Mouse (Mus musculus) heart, embryonic 15.5 days (tissue): Measurements from ENCODE around the gene Dact2. TPM values are rescaled to one million over a fixed set of nuclear protein-coding genes. Genes with fewer than 3 reads are reported as not detected.

Experiments
- ATAC-seq: fragments of 200-750 bp; cut with Nextera tagmentation; replicated peaks from 2 replicates; pipeline ENCODE4 v1.8.0; 2017; ENCODE audit warnings: low read depth, moderate TSS enrichment; ENCODE audit not compliant: insufficient number of reproducible peaks, insufficient read depth, low FRiP score
- H3K27ac ChIP-seq: fragments of 300-500 bp; sonication (generic); 2 replicates; pipeline ENCODE4 v1.5.1; 2015; ENCODE audit warnings: mild to moderate bottlenecking, inconsistent platforms
- H3K27me3 ChIP-seq: fragments of 300-500 bp; sonication (generic); 2 replicates; pipeline ENCODE4 v1.6.1; 2015; ENCODE audit warnings: inconsistent platforms
- H3K36me3 ChIP-seq: fragments of 300-500 bp; sonication (generic); 2 replicates; pipeline ENCODE4 v1.6.1; 2015; ENCODE audit warnings: mild to moderate bottlenecking, inconsistent platforms
- H3K4me1 ChIP-seq: fragments of 300-500 bp; sonication (generic); replicated peaks from 2 replicates; pipeline ENCODE4 v1.6.1; 2015; ENCODE audit warnings: inconsistent platforms
- H3K4me2 ChIP-seq: fragments of 300-500 bp; sonication (generic); 2 replicates; pipeline ENCODE4 v1.6.1; 2015; ENCODE audit warnings: inconsistent platforms, mild to moderate bottlenecking, moderate library complexity
- H3K4me3 ChIP-seq: fragments of 300-500 bp; sonication (generic); 2 replicates; pipeline ENCODE4 v1.5.1; 2015; ENCODE audit warnings: mild to moderate bottlenecking, inconsistent platforms
- H3K9ac ChIP-seq: fragments of 300-500 bp; sonication (generic); 2 replicates; pipeline ENCODE4 v1.6.1; 2015; ENCODE audit warnings: mild to moderate bottlenecking, inconsistent platforms
- H3K9me3 ChIP-seq: fragments of 300-500 bp; sonication (generic); replicated peaks from 2 replicates; pipeline ENCODE4 v1.6.1; 2016; ENCODE audit warnings: inconsistent platforms
- WGBS: fragments of 180-500 bp; shearing (Covaris S2); methylation state at CpG from one replicate; pipeline ENCODE4 v1.1.7; 2015; ENCODE audit warnings: mixed read lengths; 5-methylcytosine and 5-hydroxymethylcytosine counted together
- polyA plus RNA-seq: library from polyadenylated mRNA; unstranded; fragments of >200 nt; fragmentation: Nextera tagmentation; extraction: Ambion mirVana; gene quantifications from 2 replicates; pipeline ENCODE4 v1.2.1, GENCODE M21; 2015

Dact2 gene
- polyA plus RNA-seq, 1 experiment from 2014 or later: 1.5 TPM

GRCm38 (mm10) chr17:14173459-14173858, 30.6 kb downstream of the Dact2 start:
- peak; percentile 63 for ATAC-seq
- Histone ChIP-seq H3K4me2 (no peak overlapping the region), H3K4me1 (peaks cover 28% of the 10 kb centered on the region), H3K27ac (0 out of 2 replicates have a peak overlapping the region, but pooled peaks have one; percentile 53), H3K9me3 (no peaks in the 10 kb centered on the region), H3K4me3 (no peak overlapping the region), H3K36me3 (no peaks in the 10 kb centered on the region), H3K27me3 (peaks cover 19% of the 10 kb centered on the region), H3K9ac (no peak overlapping the region)
- WGBS: 6% methylated on average over 1 of the region's 1 CpGs

- Histone ChIP-seq H3K4me1 (peaks cover 28% of the 10 kb centered on the region), H3K27ac (0 out of 2 replicates have a peak overlapping the region, but pooled peaks have one; percentile 53), H3K9ac (no peak overlapping the region), H3K9me3 (no peaks in the 10 kb centered on the region), H3K36me3 (no peaks in the 10 kb centered on the region), H3K27me3 (peaks cover 16% of the 10 kb centered on the region), H3K4me3 (no peak overlapping the region), H3K4me2 (no peak overlapping the region)
- ATAC-seq: no peak
Observed at GRCm38 (mm10) chr17:14172731-14173130, 31.4 kb downstream of the Dact2 start.

GRCm38 (mm10) chr17:14172184-14172583, 31.9 kb downstream of the Dact2 start:
- Histone ChIP-seq H3K27ac (no peak overlapping the region), H3K4me3 (no peak overlapping the region), H3K4me1 (peaks cover 33% of the 10 kb centered on the region), H3K4me2 (no peak overlapping the region), H3K36me3 (no peaks in the 10 kb centered on the region), H3K27me3 (peaks cover 16% of the 10 kb centered on the region), H3K9me3 (no peaks in the 10 kb centered on the region), H3K9ac (no peak overlapping the region)
- no peak for ATAC-seq
- 49% methylated on average over 3 of the region's 3 CpGs for WGBS

- Histone ChIP-seq H3K27me3 (peaks cover 18% of the 10 kb centered on the region), H3K4me2 (no peak overlapping the region), H3K27ac (no peak overlapping the region), H3K4me3 (no peak overlapping the region), H3K9me3 (no peaks in the 10 kb centered on the region), H3K9ac (no peak overlapping the region), H3K36me3 (no peaks in the 10 kb centered on the region), H3K4me1 (peaks cover 42% of the 10 kb centered on the region)
- ATAC-seq: no peak
- WGBS: 81% methylated on average over 5 of the region's 5 CpGs
Observed at GRCm38 (mm10) chr17:14170961-14171479, 33.1 kb downstream of the Dact2 start.

GRCm38 (mm10) chr17:14169431-14169830, 34.7 kb downstream of the Dact2 start:
- no peak overlapping the region for H3K27ac ChIP-seq
- H3K27me3 ChIP-seq: peaks cover 18% of the 10 kb centered on the region
- peaks cover 54% of the 10 kb centered on the region for H3K4me1 ChIP-seq
- H3K9ac ChIP-seq: no peak overlapping the region
- H3K4me3 ChIP-seq: no peak overlapping the region
- no peaks in the 10 kb centered on the region for H3K36me3 ChIP-seq
- ATAC-seq: no peak
- no peak overlapping the region for H3K4me2 ChIP-seq
- no peaks in the 10 kb centered on the region for H3K9me3 ChIP-seq
- WGBS: 64% methylated on average over 11 of the region's 11 CpGs

GRCm38 (mm10) chr17:14167594-14167993, 36.5 kb downstream of the Dact2 start:
- Histone ChIP-seq H3K27me3 (peaks cover 26% of the 10 kb centered on the region), H3K4me1 (peaks cover 44% of the 10 kb centered on the region), H3K27ac (no peak overlapping the region), H3K36me3 (no peaks in the 10 kb centered on the region), H3K9me3 (no peaks in the 10 kb centered on the region), H3K9ac (no peak overlapping the region), H3K4me2 (no peak overlapping the region), H3K4me3 (no peak overlapping the region)
- no peak for ATAC-seq
- 50% methylated on average over 5 of the region's 5 CpGs for WGBS

- no peak for ATAC-seq
- WGBS: 61% methylated on average over 6 of the region's 6 CpGs
- no peak overlapping the region for H3K27ac ChIP-seq
- H3K9ac ChIP-seq: no peak overlapping the region
- no peaks in the 10 kb centered on the region for H3K36me3 ChIP-seq
- H3K9me3 ChIP-seq: no peaks in the 10 kb centered on the region
- peaks cover 29% of the 10 kb centered on the region for H3K27me3 ChIP-seq
- H3K4me2 ChIP-seq: no peak overlapping the region
- no peak overlapping the region for H3K4me3 ChIP-seq
- peaks cover 37% of the 10 kb centered on the region for H3K4me1 ChIP-seq
Observed at GRCm38 (mm10) chr17:14166746-14167432, 37.2 kb downstream of the Dact2 start.

GRCm38 (mm10) chr17:14165934-14166610, 38.0 kb downstream of the Dact2 start:
- Histone ChIP-seq H3K4me3 (no peak overlapping the region), H3K27me3 (peaks cover 29% of the 10 kb centered on the region), H3K4me2 (peak overlapping the region; percentile 37), H3K4me1 (peaks cover 36% of the 10 kb centered on the region), H3K9ac (no peak overlapping the region), H3K27ac (no peak overlapping the region), H3K9me3 (no peaks in the 10 kb centered on the region), H3K36me3 (no peaks in the 10 kb centered on the region)
- no peak for ATAC-seq
- 60% methylated on average over 9 of the region's 9 CpGs for WGBS

- Histone ChIP-seq H3K36me3 (no peaks in the 10 kb centered on the region), H3K27ac (no peak overlapping the region), H3K9me3 (no peaks in the 10 kb centered on the region), H3K4me3 (no peak overlapping the region), H3K9ac (no peak overlapping the region), H3K4me2 (peak overlapping the region; percentile 37), H3K27me3 (peaks cover 29% of the 10 kb centered on the region), H3K4me1 (peaks cover 36% of the 10 kb centered on the region)
- no peak for ATAC-seq
- 3% methylated on average over 10 of the region's 10 CpGs for WGBS
Observed at GRCm38 (mm10) chr17:14165332-14165876, 38.7 kb downstream of the Dact2 start.

- H3K4me3 ChIP-seq: no peak overlapping the region
- peaks cover 25% of the 10 kb centered on the region for H3K27me3 ChIP-seq
- H3K9ac ChIP-seq: no peak overlapping the region
- no peak overlapping the region for H3K27ac ChIP-seq
- H3K4me2 ChIP-seq: no peak overlapping the region
- no peaks in the 10 kb centered on the region for H3K36me3 ChIP-seq
- ATAC-seq: no peak
- peaks cover 21% of the 10 kb centered on the region for H3K4me1 ChIP-seq
- 78% methylated on average over 3 of the region's 3 CpGs for WGBS
- no peaks in the 10 kb centered on the region for H3K9me3 ChIP-seq
Observed at GRCm38 (mm10) chr17:14160846-14161245, 43.3 kb downstream of the Dact2 start.

GRCm38 (mm10) chr17:14157779-14158195, 46.3 kb downstream of the Dact2 start:
- H3K4me3 ChIP-seq: no peak overlapping the region
- peaks cover 15% of the 10 kb centered on the region for H3K27me3 ChIP-seq
- H3K9ac ChIP-seq: no peak overlapping the region
- no peaks in the 10 kb centered on the region for H3K9me3 ChIP-seq
- H3K4me2 ChIP-seq: no peak overlapping the region
- 51% methylated on average over 7 of the region's 7 CpGs for WGBS
- H3K27ac ChIP-seq: no peak overlapping the region
- no peak for ATAC-seq
- no peaks in the 10 kb centered on the region for H3K4me1 ChIP-seq
- H3K36me3 ChIP-seq: no peaks in the 10 kb centered on the region
